Mouse (Mus musculus) thymus, adult 2 months (tissue): ENCODE results near the gene Tmx4.

ENCODE experiments used
- CTCF ChIP-seq: fragments of 200-500 bp; IDR thresholded peaks from 2 replicates; pipeline ENCODE4 v1.5.1; 2012; ENCODE audit warnings: mild to moderate bottlenecking, control low read depth, low read length, moderate library complexity, borderline replicate concordance; ENCODE audit not compliant: control insufficient read depth, poor library complexity, insufficient read depth; ENCODE audit errors: extremely low read depth
- POLR2A ChIP-seq: fragments of 200-500 bp; IDR thresholded peaks from 2 replicates; pipeline ENCODE4 v1.6.1; 2012; ENCODE audit warnings: mild to moderate bottlenecking, low read length, control low read depth, moderate library complexity; ENCODE audit not compliant: control insufficient read depth, poor library complexity, insufficient read depth; ENCODE audit errors: extremely low read depth

DNA sequence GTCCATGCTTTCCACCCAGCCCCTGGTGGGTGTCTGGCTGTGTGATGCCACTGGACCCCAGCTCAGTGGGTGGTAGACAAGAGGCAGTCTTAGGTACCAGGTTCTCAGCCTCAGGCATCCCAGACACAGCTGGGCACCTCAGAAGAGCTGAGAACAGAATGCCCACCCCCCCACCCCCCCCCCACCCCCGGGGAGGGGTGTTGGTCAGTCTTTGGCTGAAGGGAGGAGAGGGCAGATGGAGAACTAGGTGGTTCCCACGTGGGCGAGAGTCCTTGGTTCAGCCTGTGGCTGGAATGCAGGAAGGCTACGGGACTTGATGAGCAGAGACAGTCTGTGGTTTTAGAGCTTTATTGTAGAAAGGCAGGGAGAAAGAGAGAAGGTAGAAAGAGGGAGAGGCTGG lies 12.5 kb upstream of the Tmx4 start:
- TF ChIP-seq CTCF = no peak
- TF ChIP-seq POLR2A = no peak
